Mouse (Mus musculus) right cerebral cortex, postnatal 14 days (tissue): ENCODE data around the gene Mrpl23.

Source experiments
- DNase-seq: peaks from one replicate; pipeline ENCODE4 v3.0.0; 2022

The Mrpl23 gene

GRCm38 (mm10) chr7:142532671-142533058, at the start of gene Mrpl23:
TSS of gene Mrpl23 (plus strand) at chr7:142532686.
- DNase-seq: no peak

GRCm38 (mm10) chr7:142483136-142483535, 49.4 kb upstream of the Mrpl23 start:
- DNase-seq: peak; percentile 3

GRCm38 (mm10) chr7:142484780-142485179, 47.7 kb upstream of the Mrpl23 start:
- no peak for DNase-seq

- DNase-seq: no peak
Measured at GRCm38 (mm10) chr7:142486751-142487162, 45.7 kb upstream of the Mrpl23 start.

GRCm38 (mm10) chr7:142487341-142487859, 45.1 kb upstream of the Mrpl23 start:
- DNase-seq: peak; percentile 43

GRCm38 (mm10) chr7:142488053-142488452, 44.4 kb upstream of the Mrpl23 start:
- no peak for DNase-seq

GRCm38 (mm10) chr7:142493535-142493934, 39.0 kb upstream of the Mrpl23 start:
- no peak for DNase-seq

- no peak for DNase-seq
Measured at GRCm38 (mm10) chr7:142496158-142496557, 36.3 kb upstream of the Mrpl23 start.

GRCm38 (mm10) chr7:142496800-142497199, 35.7 kb upstream of the Mrpl23 start:
- DNase-seq: no peak

GRCm38 (mm10) chr7:142497775-142498174, 34.7 kb upstream of the Mrpl23 start:
- DNase-seq: no peak

- DNase-seq: no peak
Measured at GRCm38 (mm10) chr7:142498575-142498974, 33.9 kb upstream of the Mrpl23 start, which contains the start of gene Tnnt3. TSS of gene Tnnt3 (plus strand) at chr7:142498836.

GRCm38 (mm10) chr7:142499010-142499721, 33.3 kb upstream of the Mrpl23 start:
- DNase-seq: no peak

GRCm38 (mm10) chr7:142500032-142500431, 32.5 kb upstream of the Mrpl23 start:
- DNase-seq: no peak

GRCm38 (mm10) chr7:142503206-142503605, 29.3 kb upstream of the Mrpl23 start:
- no peak for DNase-seq

GRCm38 (mm10) chr7:142505942-142506341, 26.5 kb upstream of the Mrpl23 start:
- DNase-seq: no peak

GRCm38 (mm10) chr7:142506501-142506900, 26.0 kb upstream of the Mrpl23 start:
- no peak for DNase-seq

GRCm38 (mm10) chr7:142507453-142507852, 25.0 kb upstream of the Mrpl23 start:
- DNase-seq: no peak

- DNase-seq: no peak
Measured at GRCm38 (mm10) chr7:142509518-142509917, 23.0 kb upstream of the Mrpl23 start.

- DNase-seq: no peak
Measured at GRCm38 (mm10) chr7:142510021-142510777, 22.3 kb upstream of the Mrpl23 start.

GRCm38 (mm10) chr7:142514048-142514447, 18.4 kb upstream of the Mrpl23 start:
- no peak for DNase-seq

- DNase-seq: no peak
Measured at GRCm38 (mm10) chr7:142516221-142516978, 16.1 kb upstream of the Mrpl23 start.

- DNase-seq: no peak
Measured at GRCm38 (mm10) chr7:142517531-142517930, 15.0 kb upstream of the Mrpl23 start.

GRCm38 (mm10) chr7:142520331-142520730, 12.2 kb upstream of the Mrpl23 start:
- DNase-seq: no peak
